Mouse (Mus musculus): ENCODE measurements around the gene Fancl. TPM values are rescaled to one million over a fixed set of nuclear protein-coding genes. Genes with fewer than 3 reads are reported as not detected.
"Not testable (repeated sequence)": the region's sequence is repeated elsewhere in the genome, so short reads cannot be mapped to it uniquely, and the experiment has no call there.

The Fancl gene
- total RNA-seq (2015) (23.4 and 26.4 TPM in 2 replicates), total RNA-seq (2017) (44.8 and 48.2 TPM in 2 replicates)

- ATAC-seq (ENCODE audit: poor library complexity, severe bottlenecking): no peak
These were observed at the start of gene Fancl for GRCm38 (mm10) chr11:26385971-26386370. Fancl (plus strand) TSS chr11:26386135.

- peak; percentile 95 for ATAC-seq (ENCODE audit: poor library complexity, severe bottlenecking)
These were observed 49.1 kb upstream of the Fancl start for GRCm38 (mm10) chr11:26336848-26337247.

- ATAC-seq (ENCODE audit: poor library complexity, severe bottlenecking): not testable (repeated sequence)
These were observed 15.8 kb upstream of the Fancl start for GRCm38 (mm10) chr11:26370176-26370575.

GRCm38 (mm10) chr11:26371980-26372379, 14.0 kb upstream of the Fancl start:
- ATAC-seq (ENCODE audit: poor library complexity, severe bottlenecking): not testable (repeated sequence)

- peak; percentile 77 for ATAC-seq (ENCODE audit: poor library complexity, severe bottlenecking)
These were observed 11.8 kb upstream of the Fancl start for GRCm38 (mm10) chr11:26374132-26374531.

GRCm38 (mm10) chr11:26378074-26378473, 7.9 kb upstream of the Fancl start:
- no peak for ATAC-seq (ENCODE audit: poor library complexity, severe bottlenecking)

GRCm38 (mm10) chr11:26381499-26381898, 4.4 kb upstream of the Fancl start:
- no peak for ATAC-seq (ENCODE audit: poor library complexity, severe bottlenecking)

GRCm38 (mm10) chr11:26386678-26387077, 743 bp downstream of the Fancl start:
- 0 out of 2 replicates have a peak, but pooled peaks have one; percentile 5 for ATAC-seq (ENCODE audit: poor library complexity, severe bottlenecking)

GRCm38 (mm10) chr11:26387087-26387611, 1.2 kb downstream of the Fancl start:
- peak; percentile 97 for ATAC-seq (ENCODE audit: poor library complexity, severe bottlenecking)

GRCm38 (mm10) chr11:26395561-26395960, 9.6 kb downstream of the Fancl start:
- ATAC-seq (ENCODE audit: poor library complexity, severe bottlenecking): no peak

GRCm38 (mm10) chr11:26412972-26413371, 27.0 kb downstream of the Fancl start:
- ATAC-seq (ENCODE audit: poor library complexity, severe bottlenecking): no peak

- no peak for ATAC-seq (ENCODE audit: poor library complexity, severe bottlenecking)
These were observed 35.5 kb downstream of the Fancl start for GRCm38 (mm10) chr11:26421472-26421871.

GRCm38 (mm10) chr11:26434229-26434628, 48.3 kb downstream of the Fancl start:
- ATAC-seq (ENCODE audit: poor library complexity, severe bottlenecking): no peak

- ATAC-seq (ENCODE audit: poor library complexity, severe bottlenecking): 0 out of 2 replicates have a peak, but pooled peaks have one; percentile 15
These were observed 51.9 kb downstream of the Fancl start for GRCm38 (mm10) chr11:26437818-26438217.

GRCm38 (mm10) chr11:26441121-26441520, 55.2 kb downstream of the Fancl start:
- no peak for ATAC-seq (ENCODE audit: poor library complexity, severe bottlenecking)

- no peak for ATAC-seq (ENCODE audit: poor library complexity, severe bottlenecking)
These were observed 58.4 kb downstream of the Fancl start for GRCm38 (mm10) chr11:26444374-26444773.

GRCm38 (mm10) chr11:26449789-26450188, 63.9 kb downstream of the Fancl start:
- ATAC-seq (ENCODE audit: poor library complexity, severe bottlenecking): no peak

GRCm38 (mm10) chr11:26450636-26451035, 64.7 kb downstream of the Fancl start:
- no peak for ATAC-seq (ENCODE audit: poor library complexity, severe bottlenecking)

GRCm38 (mm10) chr11:26451228-26451627, 65.3 kb downstream of the Fancl start:
- ATAC-seq (ENCODE audit: poor library complexity, severe bottlenecking): no peak

- ATAC-seq (ENCODE audit: poor library complexity, severe bottlenecking): peak; percentile 90
These were observed 66.8 kb downstream of the Fancl start for GRCm38 (mm10) chr11:26452693-26453092.

- ATAC-seq (ENCODE audit: poor library complexity, severe bottlenecking): no peak
These were observed 68.1 kb downstream of the Fancl start for GRCm38 (mm10) chr11:26454081-26454480.

GRCm38 (mm10) chr11:26477037-26477739, 91.3 kb downstream of the Fancl start:
- no peak for ATAC-seq (ENCODE audit: poor library complexity, severe bottlenecking)
